Mouse (Mus musculus) frontal cortex, postnatal 36 days (tissue): ENCODE data around the gene Slc50a1.

Source experiments
- DNase-seq, 2 experiments: peaks; one replicate each; pipeline ENCODE4 v3.0.0; 2022; ENCODE audit warnings: low spot score in 2 of 2

Gene Slc50a1

DNA sequence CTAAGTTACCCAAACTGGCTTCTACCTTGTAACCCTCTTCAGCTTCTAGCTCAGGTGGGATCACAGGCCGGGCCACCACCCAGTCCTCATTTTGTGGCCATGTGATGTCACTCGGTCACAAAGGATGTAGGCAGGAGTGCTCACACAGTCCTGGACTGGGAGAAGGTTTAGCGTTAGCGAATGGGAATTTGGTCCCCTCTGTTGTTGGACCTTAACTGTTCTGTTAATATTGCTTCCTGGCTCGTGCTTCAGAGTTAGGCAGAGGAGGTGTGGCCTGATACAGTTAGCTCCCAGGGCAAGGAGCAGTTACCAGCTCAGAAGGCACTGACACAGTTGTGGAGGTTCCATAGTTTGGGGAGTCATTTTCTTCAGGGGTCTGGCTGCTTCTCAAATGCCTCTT, 23.8 kb upstream of the Slc50a1 start:
- DNase-seq = no peak

DNA sequence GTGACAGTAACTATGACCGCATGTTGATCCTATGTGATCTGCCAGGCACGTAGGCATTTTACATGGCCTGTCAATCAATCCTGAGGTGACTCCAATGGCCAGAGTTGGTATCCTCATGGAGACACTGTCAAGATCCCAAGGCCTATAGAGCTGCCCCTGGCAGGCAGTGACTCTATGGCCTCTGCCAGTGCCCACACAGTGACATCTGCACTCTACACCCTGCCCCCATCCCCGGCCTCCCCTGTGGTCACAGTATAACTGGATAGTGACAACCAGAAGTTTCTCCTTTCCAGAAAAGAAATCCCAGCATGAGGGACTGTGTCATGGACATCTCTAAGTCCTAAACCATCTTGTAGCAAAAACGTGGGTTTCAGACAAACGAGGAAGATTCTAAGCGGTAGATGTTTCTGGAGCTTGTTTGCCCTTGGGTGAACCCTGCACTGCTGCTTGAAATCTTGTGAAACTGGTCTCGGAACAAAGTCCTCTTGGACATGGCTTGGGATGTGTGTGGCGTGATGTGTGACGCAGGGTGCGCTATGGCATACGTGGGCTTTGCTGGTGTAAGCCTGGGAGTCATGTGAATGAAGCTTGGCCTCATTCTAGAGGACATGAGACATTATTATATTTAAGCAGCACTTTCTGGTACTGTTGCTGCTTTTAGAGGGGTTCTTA, 23.0 kb upstream of the Slc50a1 start:
- DNase-seq = no peak

DNA sequence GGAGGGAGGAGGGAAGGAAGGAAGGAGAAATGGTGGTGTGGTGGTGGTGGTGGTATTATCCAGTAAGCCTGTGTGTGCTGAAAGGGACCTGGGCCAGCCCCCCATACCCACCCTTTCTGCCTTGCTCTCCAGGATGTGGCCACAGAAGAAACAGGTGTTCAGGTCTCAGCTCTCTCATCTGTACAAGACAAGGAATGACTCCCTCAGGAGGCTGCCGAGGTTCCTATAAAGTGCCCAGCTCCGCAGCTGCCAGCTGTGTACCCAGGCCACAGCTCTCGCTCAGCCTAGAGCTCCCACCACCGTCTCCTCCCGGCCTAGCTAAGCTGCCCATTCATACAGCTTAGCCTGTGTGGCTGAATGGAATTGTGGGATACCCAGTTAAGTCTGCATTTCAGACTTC, 21.9 kb upstream of the Slc50a1 start:
- no peak for DNase-seq

DNA sequence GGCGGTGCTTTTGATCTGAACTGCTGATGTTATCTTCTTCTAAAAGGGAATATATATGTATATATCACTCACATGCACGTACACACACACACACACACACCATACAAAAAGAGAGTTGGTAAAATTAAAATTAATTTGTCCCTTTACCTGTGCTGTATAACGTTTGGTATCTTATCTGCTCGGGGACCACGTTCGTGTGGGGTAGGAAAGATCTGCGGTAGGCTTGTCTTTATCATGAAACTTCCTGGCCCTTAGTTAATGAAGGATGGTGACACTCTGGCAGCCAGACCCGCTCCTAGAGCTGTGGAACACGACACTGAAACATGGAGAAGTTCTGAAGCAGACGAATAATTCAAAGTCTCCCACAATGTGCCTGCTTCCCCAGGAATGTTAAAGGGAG, 21.5 kb upstream of the Slc50a1 start:
- DNase-seq = no peak

DNA sequence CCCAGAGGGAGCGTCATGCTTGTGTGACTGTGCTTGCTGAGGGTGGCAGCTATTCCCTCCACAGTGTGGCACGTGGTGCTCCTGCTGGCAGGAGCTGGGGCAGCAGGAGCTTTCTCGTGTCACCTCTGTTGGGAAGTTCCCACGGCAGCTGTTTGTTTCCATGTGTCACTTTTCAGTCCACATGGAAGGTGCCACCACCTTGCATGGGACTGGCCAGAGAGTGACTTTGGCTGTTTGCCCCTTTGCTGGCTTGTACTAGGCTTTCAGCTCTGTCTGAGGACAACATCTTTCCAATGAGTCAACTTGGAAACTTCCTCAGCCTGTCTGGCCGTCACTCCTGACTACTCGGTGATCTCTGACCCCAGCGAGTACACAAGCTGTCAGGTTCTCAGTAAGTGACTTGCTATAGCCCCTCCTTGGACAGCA, 18.1 kb upstream of the Slc50a1 start:
- DNase-seq = peak in 1 of 2 experiments; percentile 25

DNA sequence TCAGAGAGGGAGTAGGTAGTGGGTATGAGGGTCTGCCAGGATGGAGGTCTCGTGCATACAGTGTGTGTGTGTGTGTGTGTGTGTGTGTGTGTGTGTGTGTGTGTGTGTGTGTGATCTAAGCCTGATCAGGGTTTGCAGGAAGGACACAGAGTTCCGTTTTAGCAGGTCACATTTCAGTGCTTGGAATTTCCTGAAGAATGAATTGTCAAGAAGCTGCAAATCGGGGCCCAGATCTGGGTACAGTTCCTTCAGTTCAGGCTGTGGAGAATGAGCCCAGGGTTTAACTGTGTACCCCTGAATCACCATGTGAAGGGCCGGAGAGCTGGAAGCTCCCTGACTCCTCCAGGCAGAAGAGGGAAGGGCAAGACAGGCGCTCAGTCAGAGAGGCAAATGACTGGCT, 16.9 kb upstream of the Slc50a1 start:
- DNase-seq = no peak

DNA sequence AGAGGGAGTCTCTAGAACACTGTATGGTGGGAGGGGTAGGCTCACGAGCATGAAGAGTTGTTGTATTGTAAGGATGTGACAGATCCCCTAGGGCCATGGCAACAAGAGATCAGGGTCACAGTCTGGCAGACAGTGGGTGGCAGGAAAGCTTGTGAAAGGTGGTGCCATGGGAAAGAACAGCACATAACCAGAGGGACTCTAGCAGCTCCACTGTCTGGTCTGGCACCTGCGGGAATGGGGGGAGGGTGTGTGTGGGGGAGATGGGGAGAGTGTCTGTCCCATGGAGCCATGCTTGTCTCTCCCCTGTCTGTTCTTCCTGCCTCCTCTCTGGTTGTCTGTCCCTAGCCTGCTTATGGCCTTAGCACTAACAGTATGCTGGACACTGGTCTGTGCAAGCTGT, 15.2 kb upstream of the Slc50a1 start:
- no peak for DNase-seq

DNA sequence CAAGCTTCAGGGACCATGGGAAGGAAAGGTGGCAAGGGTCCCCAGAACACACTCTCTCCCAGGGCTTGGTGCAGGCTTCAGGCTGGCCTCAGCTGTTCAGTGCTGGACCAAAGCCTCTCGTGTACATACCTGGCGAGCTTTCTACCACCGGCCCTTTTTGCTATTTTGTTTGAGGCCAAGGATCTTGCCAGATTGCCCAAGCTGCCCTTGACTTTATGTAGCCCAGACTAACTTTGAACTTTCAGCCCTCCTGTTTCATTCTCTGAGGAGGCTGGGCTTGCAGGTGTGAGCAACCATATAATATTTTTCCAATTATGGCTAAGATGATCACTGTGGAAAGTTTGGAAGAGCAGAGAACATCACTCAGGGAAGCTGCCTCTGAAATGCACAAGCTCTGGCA, 13.9 kb upstream of the Slc50a1 start:
- no peak for DNase-seq

DNA sequence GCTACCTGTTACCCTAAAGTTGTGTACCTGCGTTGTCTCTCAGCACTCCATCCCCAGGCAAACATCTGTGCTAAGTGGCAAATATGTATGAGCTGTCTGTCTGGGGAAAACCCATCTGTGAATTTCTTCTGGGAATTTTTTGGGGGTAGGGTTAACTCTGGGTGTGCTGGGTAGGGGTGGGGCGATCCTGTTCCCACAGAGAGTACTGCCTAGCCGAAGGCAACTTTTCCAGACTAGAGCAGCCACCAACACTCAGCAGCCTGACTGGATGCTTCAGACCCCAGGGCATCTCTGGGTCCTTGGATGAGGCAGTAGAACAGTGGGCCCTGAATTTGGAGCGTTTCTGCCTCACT, 11.9 kb upstream of the Slc50a1 start:
- DNase-seq = no peak

DNA sequence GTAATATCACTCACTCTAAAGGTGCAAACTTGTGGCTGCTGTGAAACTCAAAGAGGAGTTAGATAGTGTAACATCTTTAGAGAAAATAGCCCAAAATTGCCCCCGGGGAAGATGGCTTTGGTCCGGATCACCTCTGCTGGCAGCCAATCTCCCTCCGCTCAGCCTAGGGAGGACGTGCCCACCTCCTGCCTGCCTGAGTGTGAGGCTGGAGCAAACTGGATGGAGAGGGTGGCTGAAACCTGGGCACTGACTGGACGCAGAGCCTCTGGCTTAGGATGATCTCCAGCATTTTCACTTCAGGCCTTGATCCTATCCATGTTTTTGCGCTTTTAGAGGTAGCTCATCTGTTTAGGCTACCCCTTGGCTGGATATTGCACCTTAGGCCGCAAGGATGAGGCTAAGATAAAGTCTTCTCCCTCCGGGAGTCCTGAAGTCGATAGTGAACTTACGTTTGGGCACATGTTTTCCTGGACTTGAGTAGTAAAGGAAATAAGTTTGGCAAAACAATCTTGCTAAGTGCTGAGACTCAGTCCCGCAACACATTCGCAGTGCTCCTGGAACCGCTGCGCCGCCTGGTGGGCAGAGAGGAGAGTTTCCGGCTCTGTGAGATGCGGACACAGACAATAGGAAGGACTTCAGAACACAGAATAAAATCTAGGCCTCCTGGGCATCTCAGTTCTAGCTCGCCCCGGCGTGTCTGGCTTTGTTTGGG, 11.4 kb upstream of the Slc50a1 start:
- peak; percentile 81 to 82 for DNase-seq

DNA sequence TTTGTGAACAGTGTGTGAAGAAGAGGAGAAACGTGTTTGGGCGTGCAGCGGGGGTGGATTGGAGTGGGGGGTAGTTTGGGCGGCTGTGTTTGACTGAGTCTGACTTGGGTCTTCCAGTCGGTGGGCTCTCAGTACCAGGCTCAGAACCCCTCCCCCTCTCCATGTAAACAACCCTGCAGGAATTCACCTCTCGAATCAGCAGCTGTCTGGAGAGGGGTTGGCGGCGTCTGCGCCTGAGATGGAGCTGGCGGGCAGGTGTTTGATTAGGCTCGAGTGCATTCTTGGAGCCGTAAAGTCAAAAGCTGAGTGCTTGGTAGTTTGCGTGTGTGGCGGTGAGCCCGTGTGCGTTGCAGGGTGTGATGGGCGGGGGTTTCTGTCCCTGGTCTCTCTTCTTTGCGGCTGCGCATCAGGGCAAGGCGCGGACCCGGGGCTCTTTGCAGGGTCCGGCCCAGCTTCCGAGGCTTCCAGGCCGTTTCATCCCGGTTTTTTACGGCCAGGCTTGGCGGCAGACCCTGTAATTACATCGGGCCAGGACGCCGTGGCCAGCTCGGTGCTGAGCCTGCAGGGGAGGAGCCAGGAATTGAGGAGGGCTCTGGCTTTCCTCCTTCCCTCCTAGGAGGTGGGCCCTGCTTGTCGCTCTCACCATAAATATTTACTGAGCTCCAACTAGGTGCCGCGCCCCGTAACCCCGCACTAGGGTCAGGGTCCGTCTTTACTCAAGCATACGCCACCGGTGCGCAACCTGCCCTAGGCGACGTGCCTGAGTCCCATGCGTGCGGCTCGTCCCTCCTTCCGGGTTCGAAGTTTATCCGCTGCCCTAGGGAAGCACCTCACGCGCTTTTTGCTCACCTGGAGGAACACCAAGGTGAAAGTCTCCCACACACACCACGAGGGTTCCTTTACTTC, 10.5 kb upstream of the Slc50a1 start, which contains the start of gene Efna1:
Efna1 (minus strand) TSS at position 537 of the 906 bp plus-strand sequence.
- DNase-seq = no peak

DNA sequence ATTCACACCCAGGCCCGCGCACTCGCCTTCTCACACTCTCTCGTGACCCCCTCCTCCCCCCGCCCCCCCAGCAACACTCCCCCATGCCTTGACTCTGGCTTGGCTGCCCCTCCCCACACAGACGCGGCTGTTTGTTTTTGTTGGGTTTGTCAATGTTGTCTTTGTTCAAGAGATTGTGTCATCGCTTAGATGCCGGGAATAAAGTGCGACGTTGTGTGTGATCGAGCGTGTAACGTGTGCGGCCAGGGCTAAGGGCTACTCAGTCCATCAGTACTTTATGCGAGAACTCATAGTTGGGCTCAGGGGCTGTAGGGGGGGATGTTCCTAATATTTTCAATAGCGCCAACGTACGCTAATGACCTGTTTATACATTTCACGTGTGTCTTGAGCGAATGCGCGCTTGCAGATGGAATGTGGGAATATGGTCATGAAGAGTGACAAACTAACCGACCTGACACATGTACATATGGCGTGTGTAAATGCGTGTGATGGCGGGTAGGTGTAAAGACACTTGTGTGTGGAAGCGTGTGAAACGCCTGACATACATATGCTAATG, 9.8 kb upstream of the Slc50a1 start:
- no peak for DNase-seq

DNA sequence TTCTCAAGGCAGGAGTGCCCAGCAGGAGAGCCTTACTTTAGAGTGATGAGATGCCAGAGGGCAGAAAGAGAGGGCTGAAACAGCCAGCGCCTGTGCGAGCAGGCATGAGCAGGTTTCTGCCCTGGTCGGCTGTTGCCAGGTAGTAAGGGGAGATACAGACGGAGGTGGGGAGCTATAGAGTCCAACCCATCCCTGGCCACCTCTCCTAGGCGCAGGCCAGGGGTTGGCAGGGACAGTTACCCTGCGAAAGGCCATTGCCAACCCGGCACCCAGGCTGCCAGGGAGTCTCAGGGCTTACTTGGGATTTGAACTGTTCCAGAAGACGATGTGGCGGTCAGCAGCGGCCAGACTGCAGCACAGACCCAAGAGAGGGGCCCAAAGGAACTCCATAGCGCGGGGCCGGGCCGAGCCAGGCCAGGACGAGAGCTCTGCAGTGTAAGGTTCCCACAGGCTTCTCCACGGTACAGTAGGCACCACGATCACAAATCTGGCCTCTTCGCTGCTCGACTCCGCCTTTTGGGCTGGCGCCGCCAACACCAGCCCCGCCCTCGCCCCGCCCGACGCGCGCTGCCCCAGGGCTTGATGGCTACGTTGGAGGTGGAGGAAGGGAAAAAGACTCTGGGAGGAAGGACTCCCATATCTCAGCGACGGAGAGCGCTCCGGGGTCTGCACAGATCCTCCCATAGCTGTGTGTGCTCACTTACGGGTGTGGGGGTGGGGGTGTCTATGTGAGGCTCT, 9.0 kb upstream of the Slc50a1 start:
- DNase-seq = peak; percentile 75

DNA sequence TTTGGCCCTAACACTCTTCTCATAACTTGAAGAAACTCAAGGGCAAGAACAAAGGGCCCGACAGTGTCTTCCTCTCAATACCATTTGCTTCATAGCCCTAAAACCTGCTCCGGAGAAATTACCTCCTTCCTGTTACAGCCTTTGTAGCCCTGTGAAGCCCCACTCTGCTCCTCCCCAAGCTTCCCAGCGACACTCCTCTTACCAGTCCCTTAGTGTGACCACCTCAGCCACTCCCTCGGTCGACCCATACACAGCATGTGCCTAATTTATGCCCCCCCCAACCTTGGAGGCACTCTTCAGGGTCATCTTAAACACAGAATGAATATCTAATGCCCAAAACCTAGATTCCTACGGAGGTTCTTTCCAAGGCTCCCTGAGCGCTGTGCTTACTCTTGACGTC, 8.3 kb upstream of the Slc50a1 start:
- no peak for DNase-seq

DNA sequence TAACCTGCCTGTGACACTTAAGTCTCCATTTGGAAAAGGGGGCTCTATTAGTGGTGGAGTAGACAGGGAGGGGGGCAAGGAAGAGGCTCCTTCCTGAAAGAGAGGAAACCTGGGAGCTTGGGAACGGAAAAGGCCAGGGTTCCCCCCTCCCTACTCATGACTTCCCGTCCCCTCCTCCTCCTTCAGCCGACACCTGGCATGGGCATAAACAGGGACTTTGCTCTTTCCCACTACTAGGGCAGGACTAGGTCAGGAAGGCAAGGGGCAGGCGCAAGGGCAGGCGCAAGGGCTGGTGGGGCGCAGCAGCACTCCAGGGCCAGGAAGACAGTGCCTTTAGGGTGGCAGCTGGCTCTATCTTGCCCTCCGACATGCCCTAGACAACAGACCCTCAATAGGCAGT, 7.7 kb upstream of the Slc50a1 start:
- no peak for DNase-seq

DNA sequence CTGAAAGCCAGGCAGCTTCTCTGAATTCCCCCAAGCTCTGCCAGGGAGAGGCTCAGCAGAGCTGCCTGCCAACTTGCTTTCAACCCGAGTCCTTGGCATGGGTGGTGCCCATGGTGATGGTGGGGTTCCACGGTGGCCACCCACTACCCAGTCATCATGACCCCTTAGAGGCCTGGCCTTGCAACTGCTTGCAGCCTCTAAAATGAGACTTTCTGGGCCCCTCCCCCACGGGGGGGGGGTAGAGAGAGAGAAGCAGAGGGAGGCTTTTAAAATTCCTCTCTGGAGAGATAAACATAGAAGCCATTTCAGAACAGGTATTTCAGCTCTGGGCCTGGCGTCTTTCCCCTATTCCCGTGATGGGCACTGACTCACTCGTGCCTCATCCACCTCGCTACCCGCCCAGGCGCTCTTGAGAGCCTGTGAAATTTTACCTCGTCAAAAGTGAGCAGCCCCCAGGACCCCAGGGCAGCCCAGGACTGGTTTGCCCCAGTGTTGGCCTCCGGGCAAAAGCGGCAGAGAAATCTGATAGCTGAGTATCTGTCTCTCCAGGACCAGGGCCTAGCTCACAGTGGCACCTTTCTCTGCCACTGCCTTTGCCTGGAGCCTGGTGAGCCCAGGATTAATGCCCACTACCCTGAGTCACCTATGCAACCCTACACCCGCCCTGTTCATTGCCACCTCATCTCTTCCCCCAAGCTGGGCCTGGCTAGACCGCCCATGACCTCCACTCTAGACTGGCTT, 7.1 kb upstream of the Slc50a1 start:
- no peak for DNase-seq

DNA sequence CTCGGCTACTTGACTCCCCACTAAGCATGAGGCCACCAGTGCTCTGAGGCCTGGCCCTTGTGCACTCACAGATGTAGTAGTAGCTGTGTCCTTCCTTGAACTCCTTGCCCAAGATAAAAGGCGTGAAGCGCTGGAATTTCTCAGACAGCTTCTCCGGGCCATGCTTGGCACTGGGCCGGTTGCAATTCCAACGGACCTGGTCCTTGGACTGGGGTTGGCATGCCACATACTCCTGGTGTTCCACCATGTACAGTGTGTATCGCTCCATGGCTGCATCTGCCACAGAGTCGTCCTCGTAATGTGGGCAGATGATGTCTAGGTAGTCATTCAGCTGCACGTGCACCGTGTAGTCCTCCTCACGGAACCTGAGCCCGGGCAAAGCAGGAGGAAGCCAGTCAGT, 5.7 kb upstream of the Slc50a1 start:
- DNase-seq = no peak

DNA sequence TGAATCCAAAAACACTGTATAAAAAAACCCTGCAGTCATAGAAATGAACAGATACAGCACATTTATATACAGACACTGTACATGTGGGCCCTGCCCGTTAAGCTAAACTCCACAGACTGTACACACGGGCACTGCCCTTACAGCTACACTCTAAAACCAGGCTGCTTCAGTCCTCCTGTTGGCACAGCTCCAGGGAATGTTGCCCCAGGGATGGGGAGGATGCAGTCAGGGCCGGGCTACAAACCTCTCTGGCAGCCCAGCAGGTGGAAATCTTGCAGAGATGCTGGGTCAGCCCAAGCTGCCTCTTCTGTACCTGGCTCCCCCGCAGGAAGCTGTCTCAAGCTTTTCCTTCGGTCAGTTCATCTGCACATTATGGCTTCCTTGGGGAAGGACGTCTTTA, 1.4 kb upstream of the Slc50a1 start:
- no peak for DNase-seq

DNA sequence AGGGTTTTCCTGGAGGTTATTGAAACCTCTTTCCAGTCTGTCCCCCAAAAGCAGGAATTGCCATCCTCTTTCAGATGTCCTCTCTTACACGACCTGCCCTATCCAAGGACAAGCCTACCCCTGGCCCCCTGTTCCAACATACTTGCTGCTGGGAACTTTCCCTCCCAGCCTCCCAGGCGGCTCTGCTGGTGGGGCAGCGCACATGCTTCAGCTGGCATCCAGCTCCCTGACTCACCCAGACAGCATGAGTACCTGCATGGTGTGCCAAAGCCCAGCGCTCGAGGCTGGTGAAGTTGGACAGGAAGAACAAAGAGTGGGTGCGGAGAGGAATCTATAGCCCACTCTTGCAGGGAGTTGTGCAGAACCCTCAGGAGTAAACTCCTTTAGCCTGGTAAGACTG, 521 bp upstream of the Slc50a1 start:
- peak; percentile 60 to 66 for DNase-seq

DNA sequence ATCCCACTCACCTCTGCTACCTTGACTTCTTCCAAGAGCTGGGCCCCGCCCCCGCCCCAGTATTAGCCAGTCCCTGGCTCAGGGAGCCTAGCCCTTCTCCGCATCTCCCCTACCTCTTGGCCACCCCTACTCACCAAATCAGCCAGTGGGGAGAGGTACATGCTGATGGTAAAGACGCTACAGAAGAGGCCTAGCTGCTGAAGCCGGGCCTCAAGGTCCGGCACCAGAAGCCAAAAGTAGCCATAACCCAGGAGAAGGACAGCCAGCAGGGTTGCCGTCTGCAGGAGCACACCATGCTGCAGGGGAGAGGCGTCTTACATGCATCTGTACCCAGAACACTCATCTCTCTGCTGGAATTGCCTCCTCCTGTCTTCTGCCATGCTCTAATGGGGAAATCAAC, 1.5 kb downstream of the Slc50a1 start:
- DNase-seq = no peak

DNA sequence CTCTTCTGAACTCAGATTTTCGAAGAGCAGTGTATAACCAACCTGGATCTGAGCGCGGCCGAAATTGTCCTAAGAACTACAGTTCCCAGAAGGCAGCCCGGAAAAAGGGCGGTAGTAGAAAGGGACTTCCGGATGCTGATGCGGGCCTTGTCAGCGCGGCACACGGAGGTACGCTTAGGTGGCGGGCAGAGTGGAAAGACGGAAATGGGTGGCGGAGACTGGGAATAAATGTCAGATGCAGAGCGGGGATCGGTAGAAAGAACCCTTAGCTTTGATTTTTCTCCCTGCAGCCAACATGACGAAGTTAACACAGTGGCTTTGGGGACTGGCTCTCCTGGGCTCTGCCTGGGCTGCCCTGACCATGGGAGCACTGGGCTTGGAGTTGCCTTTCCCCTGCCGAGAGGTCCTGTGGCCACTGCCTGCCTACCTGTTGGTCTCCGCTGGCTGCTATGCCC, 3.9 kb downstream of the Slc50a1 start:
- DNase-seq = peak; percentile 75 to 85
